Mouse (Mus musculus): ENCODE measurements around the gene Snhg11. TPM values are rescaled to one million over a fixed set of nuclear protein-coding genes. Genes with fewer than 3 reads are reported as not detected.

Gene Snhg11
- polyA plus RNA-seq, 1 experiment: 35.3 TPM

GRCm38 (mm10) chr2:158369474-158370172 lies 5.8 kb upstream of the Snhg11 start:
- Histone ChIP-seq H3K4me3 (ENCODE audit: insufficient read depth, low read depth, low read length) (no peak overlapping the region), H3K36me3 (ENCODE audit: control insufficient read depth, insufficient read depth, low read length) (no peaks in the 10 kb centered on the region), H3K27ac (ENCODE audit: insufficient read depth, low read depth, low read length) (0 out of 2 replicates have a peak overlapping the region, but pooled peaks have one; percentile 20), H3K4me1 (ENCODE audit: control insufficient read depth, insufficient read depth, low read length) (peaks cover 6% of the 10 kb centered on the region), H3K27me3 (replicated peaks; ENCODE audit: control insufficient read depth, insufficient read depth, low read length) (no peaks in the 10 kb centered on the region)
- DNase-seq: no peak
- 78% methylated on average over 3 of the region's 3 CpGs for WGBS
- TF ChIP-seq CTCF (conservative IDR thresholded peaks at IDR 0.05; ENCODE audit: insufficient read depth, insufficient read length, low read depth, low read length) (no peak), POLR2A (IDR thresholded peaks at IDR 0.05; ENCODE audit: low read depth, low read length) (no peak)

GRCm38 (mm10) chr2:158370173-158370550 lies 5.3 kb upstream of the Snhg11 start:
- DNase-seq: peak; percentile 73
- H3K4me1 ChIP-seq (ENCODE audit: control insufficient read depth, insufficient read depth, low read length): peaks cover 2% of the 10 kb centered on the region; the same call in 1 of the 2 replicates
- H3K27me3 ChIP-seq (replicated peaks; ENCODE audit: control insufficient read depth, insufficient read depth, low read length): no peaks in the 10 kb centered on the region
- no peak overlapping the region for H3K4me3 ChIP-seq (ENCODE audit: insufficient read depth, low read depth, low read length)
- H3K36me3 ChIP-seq (ENCODE audit: control insufficient read depth, insufficient read depth, low read length): no peaks in the 10 kb centered on the region
- WGBS: 21% methylated on average over 5 of the region's 5 CpGs
- H3K27ac ChIP-seq (ENCODE audit: insufficient read depth, low read depth, low read length): no peak overlapping the region
- TF ChIP-seq CTCF (conservative IDR thresholded peaks at IDR 0.05; ENCODE audit: insufficient read depth, insufficient read length, low read depth, low read length) (no peak), POLR2A (IDR thresholded peaks at IDR 0.05; ENCODE audit: low read depth, low read length) (no peak)

GRCm38 (mm10) chr2:158373061-158373460 lies 2.4 kb upstream of the Snhg11 start:
- peak overlapping the region; percentile 20; the same call in 1 of the 2 replicates for H3K27ac ChIP-seq (ENCODE audit: insufficient read depth, low read depth, low read length)
- H3K36me3 ChIP-seq (ENCODE audit: control insufficient read depth, insufficient read depth, low read length): no peaks in the 10 kb centered on the region
- no peaks in the 10 kb centered on the region; the same call in 1 of the 2 replicates for H3K4me1 ChIP-seq (ENCODE audit: control insufficient read depth, insufficient read depth, low read length)
- H3K27me3 ChIP-seq (replicated peaks; ENCODE audit: control insufficient read depth, insufficient read depth, low read length): no peaks in the 10 kb centered on the region
- 32% methylated on average over 5 of the region's 5 CpGs for WGBS
- TF ChIP-seq CTCF (conservative IDR thresholded peaks at IDR 0.05; ENCODE audit: insufficient read depth, insufficient read length, low read depth, low read length): no peak
- no peak overlapping the region for H3K4me3 ChIP-seq (ENCODE audit: insufficient read depth, low read depth, low read length)
- peak; percentile 67 for DNase-seq

GRCm38 (mm10) chr2:158373516-158373915 lies 1.9 kb upstream of the Snhg11 start:
- Histone ChIP-seq H3K4me1 (ENCODE audit: control insufficient read depth, insufficient read depth, low read length) (no peaks in the 10 kb centered on the region; the same call in 1 of the 2 replicates), H3K27me3 (replicated peaks; ENCODE audit: control insufficient read depth, insufficient read depth, low read length) (no peaks in the 10 kb centered on the region), H3K4me3 (ENCODE audit: insufficient read depth, low read depth, low read length) (no peak overlapping the region), H3K36me3 (ENCODE audit: control insufficient read depth, insufficient read depth, low read length) (no peaks in the 10 kb centered on the region), H3K27ac (ENCODE audit: insufficient read depth, low read depth, low read length) (peak overlapping the region; percentile 20; the same call in 1 of the 2 replicates)
- DNase-seq: no peak
- WGBS: 52% methylated on average over 7 of the region's 7 CpGs
- TF ChIP-seq CTCF (conservative IDR thresholded peaks at IDR 0.05; ENCODE audit: insufficient read depth, insufficient read length, low read depth, low read length) (no peak), POLR2A (IDR thresholded peaks at IDR 0.05; ENCODE audit: low read depth, low read length) (no peak)

- no peaks in the 10 kb centered on the region for H3K36me3 ChIP-seq (ENCODE audit: control insufficient read depth, insufficient read depth, low read length)
- no peaks in the 10 kb centered on the region for H3K27me3 ChIP-seq (replicated peaks; ENCODE audit: control insufficient read depth, insufficient read depth, low read length)
- H3K4me3 ChIP-seq (ENCODE audit: insufficient read depth, low read depth, low read length): peak overlapping the region; percentile 58
- H3K4me1 ChIP-seq (ENCODE audit: control insufficient read depth, insufficient read depth, low read length): peaks cover 4% of the 10 kb centered on the region; the same call in 1 of the 2 replicates
- H3K27ac ChIP-seq (ENCODE audit: insufficient read depth, low read depth, low read length): no peak overlapping the region; the same call in 1 of the 2 replicates
- no peak for DNase-seq
- TF ChIP-seq POLR2A (IDR thresholded peaks at IDR 0.05; ENCODE audit: low read depth, low read length): no peak
- TF ChIP-seq CTCF (conservative IDR thresholded peaks at IDR 0.05; ENCODE audit: insufficient read depth, insufficient read length, low read depth, low read length): no peak
- WGBS: 45% methylated on average over 12 of the region's 12 CpGs
Measured at GRCm38 (mm10) chr2:158376123-158376687, 767 bp downstream of the Snhg11 start.

- no peak for DNase-seq
- H3K4me3 ChIP-seq (ENCODE audit: insufficient read depth, low read depth, low read length): no peak overlapping the region
- H3K36me3 ChIP-seq (ENCODE audit: control insufficient read depth, insufficient read depth, low read length): no peaks in the 10 kb centered on the region
- no peaks in the 10 kb centered on the region for H3K27me3 ChIP-seq (replicated peaks; ENCODE audit: control insufficient read depth, insufficient read depth, low read length)
- 63% methylated on average over 7 of the region's 7 CpGs for WGBS
- no peak overlapping the region for H3K27ac ChIP-seq (ENCODE audit: insufficient read depth, low read depth, low read length)
- peaks cover 4% of the 10 kb centered on the region; the same call in 1 of the 2 replicates for H3K4me1 ChIP-seq (ENCODE audit: control insufficient read depth, insufficient read depth, low read length)
- TF ChIP-seq POLR2A (IDR thresholded peaks at IDR 0.05; ENCODE audit: low read depth, low read length) (no peak), CTCF (conservative IDR thresholded peaks at IDR 0.05; ENCODE audit: insufficient read depth, insufficient read length, low read depth, low read length) (no peak)
Measured at GRCm38 (mm10) chr2:158376798-158377197, 1.4 kb downstream of the Snhg11 start.

- Histone ChIP-seq H3K4me3 (ENCODE audit: insufficient read depth, low read depth, low read length) (no peak overlapping the region), H3K4me1 (ENCODE audit: control insufficient read depth, insufficient read depth, low read length) (peaks cover 4% of the 10 kb centered on the region; the same call in 1 of the 2 replicates), H3K36me3 (ENCODE audit: control insufficient read depth, insufficient read depth, low read length) (no peaks in the 10 kb centered on the region), H3K27ac (ENCODE audit: insufficient read depth, low read depth, low read length) (no peak overlapping the region), H3K27me3 (replicated peaks; ENCODE audit: control insufficient read depth, insufficient read depth, low read length) (no peaks in the 10 kb centered on the region)
- 92% methylated on average over 1 of the region's 1 CpGs for WGBS
- DNase-seq: no peak
- TF ChIP-seq CTCF (conservative IDR thresholded peaks at IDR 0.05; ENCODE audit: insufficient read depth, insufficient read length, low read depth, low read length) (no peak), POLR2A (IDR thresholded peaks at IDR 0.05; ENCODE audit: low read depth, low read length) (no peak)
Measured at GRCm38 (mm10) chr2:158377811-158378210, 2.4 kb downstream of the Snhg11 start.
